Mouse (Mus musculus) cerebellum, adult 2 months (tissue): Measurements from ENCODE around the gene Capn1.

ENCODE experiments used
- CTCF ChIP-seq: fragments of 200-500 bp; IDR thresholded peaks from 2 replicates; pipeline ENCODE4 v1.5.1; 2011; ENCODE audit warnings: low read depth, mild to moderate bottlenecking, control low read depth, low read length, moderate library complexity, borderline replicate concordance; ENCODE audit not compliant: insufficient read depth
- POLR2A ChIP-seq: fragments of 200-500 bp; IDR thresholded peaks from 2 replicates; pipeline ENCODE4 v1.6.1; 2011; ENCODE audit warnings: low read length, control low read depth, borderline replicate concordance; ENCODE audit not compliant: insufficient read depth

- TF ChIP-seq CTCF (no peak), POLR2A (no peak)
Measured at GRCm38 (mm10) chr19:5986043-5986442, 29.7 kb downstream of the Capn1 start, which contains the start of gene Slc22a20.
